Mouse (Mus musculus): ENCODE measurements around the gene Dnlz. TPM values are rescaled to one million over a fixed set of nuclear protein-coding genes. Genes with fewer than 3 reads are reported as not detected.

Gene Dnlz
- polyA plus RNA-seq, 1 experiment from 2014 or later, result 8.0 TPM

DNA sequence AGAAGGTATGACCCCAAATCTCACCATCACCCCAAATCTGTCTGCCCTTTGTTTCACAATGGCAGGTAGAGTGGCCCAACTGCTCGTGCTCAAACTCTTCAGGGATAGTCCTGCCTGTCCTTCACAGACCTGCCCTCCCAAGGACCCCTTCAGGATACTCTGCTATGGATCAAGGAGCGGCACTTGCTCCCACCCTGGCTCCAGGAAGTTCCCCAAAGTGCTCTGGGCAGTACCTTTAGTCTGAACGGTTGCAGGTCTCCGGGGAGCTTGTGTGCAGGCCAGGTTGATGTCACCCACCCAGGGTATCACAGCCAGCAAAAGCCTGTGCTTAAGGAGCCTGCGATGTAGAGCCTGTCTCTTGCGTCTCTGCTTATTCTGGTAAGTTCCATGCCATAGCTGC is 16.0 kb upstream of the Dnlz start:
- Histone ChIP-seq H3K4me3 (ENCODE audit: inconsistent target) (no peak overlapping the region), H3K27ac (no peak overlapping the region), H3K36me3 (ENCODE audit: inconsistent target) (peaks cover 76% of the 10 kb centered on the region), H3K79me2 (ENCODE audit: inconsistent target) (no peaks in the 10 kb centered on the region)
- WGBS (ENCODE audit: missing documents), result 96% methylated on average over 6 of the region's 6 CpGs

- 90% methylated on average over 10 of the region's 10 CpGs for WGBS (ENCODE audit: missing documents)
- no peak overlapping the region for H3K4me3 ChIP-seq (ENCODE audit: inconsistent target)
- H3K36me3 ChIP-seq (ENCODE audit: inconsistent target), result peaks cover 48% of the 10 kb centered on the region
- no peak overlapping the region for H3K27ac ChIP-seq
- H3K79me2 ChIP-seq (ENCODE audit: inconsistent target), result peaks cover 8% of the 10 kb centered on the region; the same call in 1 of the 2 replicates
Observed at GRCm38 (mm10) chr2:26364738-26365465, 13.0 kb upstream of the Dnlz start.

GRCm38 (mm10) chr2:26363481-26363880 is 11.6 kb upstream of the Dnlz start:
- Histone ChIP-seq H3K79me2 (ENCODE audit: inconsistent target) (peaks cover 22% of the 10 kb centered on the region), H3K27ac (no peak overlapping the region), H3K36me3 (ENCODE audit: inconsistent target) (peaks cover 34% of the 10 kb centered on the region), H3K4me3 (ENCODE audit: inconsistent target) (no peak overlapping the region)
- 95% methylated on average over 5 of the region's 5 CpGs for WGBS (ENCODE audit: missing documents)

DNA sequence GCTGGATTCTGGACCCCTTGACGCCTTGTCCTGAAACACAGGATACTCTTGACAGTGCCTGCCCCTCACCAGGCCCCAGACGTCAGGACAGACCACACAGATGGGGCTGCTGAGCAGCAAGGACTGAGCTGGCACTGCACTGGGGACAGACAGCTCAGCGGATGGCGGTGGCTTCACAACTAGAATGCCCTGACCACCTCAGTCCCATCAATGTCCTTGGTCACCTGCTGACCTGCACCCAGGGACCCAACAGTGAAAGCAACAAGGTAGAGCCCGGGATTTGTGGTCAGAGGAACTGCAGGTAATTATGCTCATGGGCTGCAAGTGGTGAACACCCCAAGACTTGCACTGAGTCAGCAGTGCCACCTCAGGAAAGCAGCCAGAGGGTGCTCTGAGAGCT is 11.1 kb upstream of the Dnlz start:
- WGBS (ENCODE audit: missing documents), result 85% methylated on average over 5 of the region's 5 CpGs
- H3K4me3 ChIP-seq (ENCODE audit: inconsistent target), result no peak overlapping the region
- H3K36me3 ChIP-seq (ENCODE audit: inconsistent target), result peaks cover 32% of the 10 kb centered on the region
- H3K27ac ChIP-seq, result no peak overlapping the region
- peaks cover 24% of the 10 kb centered on the region for H3K79me2 ChIP-seq (ENCODE audit: inconsistent target)

DNA sequence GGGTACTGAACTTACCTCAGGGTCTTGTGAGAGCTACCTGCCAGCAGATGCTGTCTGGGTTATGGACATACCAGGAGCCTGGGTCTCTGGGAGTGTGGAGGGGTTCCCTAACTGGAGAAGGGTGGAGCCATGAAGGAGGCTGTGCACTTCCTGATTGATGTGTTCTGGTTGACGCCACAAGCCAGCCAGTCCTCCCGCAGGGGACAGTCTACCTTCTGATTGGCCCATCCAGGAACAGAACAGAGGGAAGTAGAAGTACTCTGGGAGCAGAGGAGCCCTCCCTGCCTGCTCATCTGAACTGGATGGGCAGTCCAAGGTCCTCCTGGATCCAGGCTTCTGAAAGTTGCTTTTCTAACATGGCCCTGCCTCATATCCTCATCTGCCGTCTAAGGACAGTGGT is 8.9 kb upstream of the Dnlz start, which contains the start of gene Card9:
Gene Card9 (minus strand): TSS at position 147 of the 400 bp plus-strand sequence.
- peaks cover 24% of the 10 kb centered on the region for H3K79me2 ChIP-seq (ENCODE audit: inconsistent target)
- H3K4me3 ChIP-seq (ENCODE audit: inconsistent target), result peak within 1 kb of the TSS; percentile 80
- H3K27ac ChIP-seq, result peak within 1 kb of the TSS; percentile 80
- 9% methylated on average over 3 of the region's 3 CpGs for WGBS (ENCODE audit: missing documents)
- H3K36me3 ChIP-seq (ENCODE audit: inconsistent target), result peaks cover 22% of the 10 kb centered on the region

GRCm38 (mm10) chr2:26359983-26360382 is 8.1 kb upstream of the Dnlz start:
- Histone ChIP-seq H3K4me3 (ENCODE audit: inconsistent target) (peak overlapping the region; percentile 80), H3K79me2 (ENCODE audit: inconsistent target) (peaks cover 24% of the 10 kb centered on the region), H3K36me3 (ENCODE audit: inconsistent target) (peaks cover 21% of the 10 kb centered on the region), H3K27ac (peak overlapping the region; percentile 80)
- 0% methylated on average over 6 of the region's 6 CpGs for WGBS (ENCODE audit: missing documents)

DNA sequence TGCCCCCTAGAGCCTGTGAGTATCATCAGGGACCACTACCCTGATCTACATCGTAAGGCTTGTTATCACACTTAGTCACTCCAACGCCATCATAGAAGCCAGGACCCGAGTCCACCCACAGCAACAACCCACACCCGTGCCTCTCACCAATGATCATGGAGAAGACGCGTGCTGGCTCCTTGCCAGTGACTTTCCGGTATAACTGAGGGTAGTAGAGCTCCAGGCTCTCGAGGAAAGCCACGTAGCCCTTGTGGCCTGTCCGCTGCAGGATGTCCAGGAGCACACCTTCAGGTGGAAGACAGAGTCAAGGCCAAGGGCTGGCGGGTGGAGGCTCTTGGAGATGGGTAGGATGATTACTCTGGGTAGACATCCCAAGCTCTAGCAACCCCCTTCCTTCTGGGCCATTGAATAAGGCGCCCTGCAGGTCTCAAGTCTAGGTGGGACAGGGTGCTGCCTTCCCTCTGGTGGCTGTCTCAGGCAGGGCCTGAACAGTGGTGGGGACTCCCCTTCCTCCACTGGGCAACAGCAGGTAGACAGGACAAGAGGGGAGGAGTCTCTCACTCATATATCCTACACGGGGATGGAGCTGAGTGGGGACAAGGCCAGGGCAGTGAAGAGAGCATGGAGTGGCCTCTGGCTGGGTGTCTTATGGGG is 6.9 kb upstream of the Dnlz start:
- Histone ChIP-seq H3K27ac (no peak overlapping the region), H3K36me3 (ENCODE audit: inconsistent target) (peaks cover 33% of the 10 kb centered on the region), H3K4me3 (ENCODE audit: inconsistent target) (no peak overlapping the region), H3K79me2 (ENCODE audit: inconsistent target) (peaks cover 24% of the 10 kb centered on the region)
- 93% methylated on average over 11 of the region's 13 CpGs for whole genome bisulfite sequencing (ENCODE audit: missing documents)

- Histone ChIP-seq H3K36me3 (ENCODE audit: inconsistent target) (peaks cover 33% of the 10 kb centered on the region), H3K27ac (no peak overlapping the region), H3K79me2 (ENCODE audit: inconsistent target) (peaks cover 24% of the 10 kb centered on the region), H3K4me3 (ENCODE audit: inconsistent target) (no peak overlapping the region)
- 92% methylated on average over 15 of the region's 15 CpGs for WGBS (ENCODE audit: missing documents)
Observed at GRCm38 (mm10) chr2:26357484-26357883, 5.6 kb upstream of the Dnlz start.

DNA sequence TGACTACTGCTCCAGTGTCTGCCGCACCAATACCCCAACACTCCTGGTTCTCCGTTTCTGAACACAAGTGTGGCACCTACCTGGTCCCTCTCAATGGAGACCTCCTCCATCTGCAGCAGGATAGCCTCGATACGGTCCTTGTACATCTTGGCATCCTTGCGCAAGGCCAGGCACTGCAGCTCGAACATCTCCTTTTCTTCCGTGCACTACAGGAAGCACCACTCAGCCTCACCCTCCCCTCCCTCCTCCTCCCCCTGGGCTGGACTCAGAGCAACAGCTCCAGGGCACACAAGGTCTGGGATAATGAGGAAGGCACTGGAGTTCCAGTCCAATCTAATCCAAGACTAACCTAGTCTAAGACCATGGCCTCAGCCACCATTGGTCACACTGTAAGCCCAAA is 4.8 kb upstream of the Dnlz start:
- Histone ChIP-seq H3K79me2 (ENCODE audit: inconsistent target) (peaks cover 24% of the 10 kb centered on the region), H3K4me3 (ENCODE audit: inconsistent target) (no peak overlapping the region), H3K36me3 (ENCODE audit: inconsistent target) (peaks cover 33% of the 10 kb centered on the region), H3K27ac (no peak overlapping the region)
- WGBS (ENCODE audit: missing documents), result 54% methylated on average over 7 of the region's 7 CpGs

DNA sequence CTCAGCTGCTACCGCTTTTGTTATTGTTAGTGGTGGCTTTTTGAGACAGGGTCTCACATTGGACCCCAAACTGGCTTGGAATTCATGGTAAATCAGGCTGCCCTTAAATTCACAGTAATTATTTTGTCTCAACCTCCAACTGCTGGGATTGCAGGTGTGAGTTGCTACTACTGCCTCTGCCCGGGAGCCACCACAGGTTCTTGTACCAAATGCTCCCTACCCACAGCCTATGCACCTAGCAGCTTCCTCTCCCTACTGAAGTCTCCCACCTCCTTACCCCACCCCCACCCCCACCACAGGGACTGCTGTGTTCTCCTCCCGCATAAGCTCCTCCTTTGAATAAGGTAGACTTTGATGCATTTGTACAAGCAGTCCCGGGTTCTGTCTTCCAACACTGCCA is 4.3 kb upstream of the Dnlz start:
- peaks cover 33% of the 10 kb centered on the region for H3K36me3 ChIP-seq (ENCODE audit: inconsistent target)
- no peak overlapping the region for H3K4me3 ChIP-seq (ENCODE audit: inconsistent target)
- peaks cover 24% of the 10 kb centered on the region for H3K79me2 ChIP-seq (ENCODE audit: inconsistent target)
- WGBS (ENCODE audit: missing documents), result 92% methylated on average over 4 of the region's 4 CpGs
- H3K27ac ChIP-seq, result no peak overlapping the region

- 95% methylated on average over 4 of the region's 4 CpGs for WGBS (ENCODE audit: missing documents)
- Histone ChIP-seq H3K27ac (no peak overlapping the region), H3K36me3 (ENCODE audit: inconsistent target) (peaks cover 33% of the 10 kb centered on the region), H3K4me3 (ENCODE audit: inconsistent target) (no peak overlapping the region), H3K79me2 (ENCODE audit: inconsistent target) (peaks cover 11% of the 10 kb centered on the region)
Observed at GRCm38 (mm10) chr2:26354401-26354800, 2.5 kb upstream of the Dnlz start.

DNA sequence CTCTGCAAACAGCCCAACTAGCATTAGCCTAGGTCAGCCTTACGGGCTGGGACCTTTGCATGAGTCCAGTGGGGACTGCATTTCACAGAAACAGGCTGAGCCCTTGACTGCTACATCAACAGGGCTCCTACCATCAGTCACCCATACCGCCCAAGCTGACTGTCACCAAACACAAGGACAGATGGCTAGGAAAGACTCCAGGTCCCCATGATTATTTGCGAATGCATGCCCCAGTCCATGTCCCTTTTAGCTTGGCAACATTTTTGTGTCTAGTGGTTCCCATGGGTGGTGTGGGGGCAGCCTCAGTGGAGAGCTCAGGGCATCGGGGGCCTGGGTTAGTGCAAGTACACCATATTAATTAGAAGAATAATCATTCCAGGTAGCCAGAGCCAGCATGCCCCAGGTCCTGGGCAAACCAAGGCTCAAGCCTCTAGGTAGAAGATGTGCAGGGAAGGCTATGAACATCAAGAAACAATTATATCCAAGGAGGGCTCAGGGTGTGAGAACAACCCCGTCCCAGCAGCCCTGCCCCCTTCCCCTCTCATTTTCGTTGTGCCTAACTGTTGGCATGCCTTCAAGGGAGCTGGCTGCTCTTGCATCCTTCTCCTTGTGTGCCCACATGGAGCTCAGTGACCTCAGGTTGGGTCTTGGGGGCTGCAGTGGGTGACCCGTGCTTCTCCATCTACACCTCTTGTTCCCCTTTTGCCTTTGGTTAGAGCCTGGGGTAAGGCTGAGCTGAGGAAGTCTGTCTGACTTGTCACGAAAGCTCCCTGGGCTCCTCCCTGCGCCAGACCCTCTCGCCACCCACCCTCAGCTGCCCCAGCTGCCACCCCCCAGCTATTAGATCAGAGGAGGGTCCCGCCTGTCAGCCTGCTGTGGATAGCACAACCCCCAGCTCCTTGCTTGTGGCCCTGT is 1.4 kb upstream of the Dnlz start:
- no peak overlapping the region for H3K27ac ChIP-seq
- H3K79me2 ChIP-seq (ENCODE audit: inconsistent target), result peaks cover under 1% of the 10 kb centered on the region; the same call in 1 of the 2 replicates
- peaks cover 33% of the 10 kb centered on the region for H3K36me3 ChIP-seq (ENCODE audit: inconsistent target)
- H3K4me3 ChIP-seq (ENCODE audit: inconsistent target), result no peak overlapping the region
- WGBS (ENCODE audit: missing documents), result 79% methylated on average over 11 of the region's 11 CpGs

DNA sequence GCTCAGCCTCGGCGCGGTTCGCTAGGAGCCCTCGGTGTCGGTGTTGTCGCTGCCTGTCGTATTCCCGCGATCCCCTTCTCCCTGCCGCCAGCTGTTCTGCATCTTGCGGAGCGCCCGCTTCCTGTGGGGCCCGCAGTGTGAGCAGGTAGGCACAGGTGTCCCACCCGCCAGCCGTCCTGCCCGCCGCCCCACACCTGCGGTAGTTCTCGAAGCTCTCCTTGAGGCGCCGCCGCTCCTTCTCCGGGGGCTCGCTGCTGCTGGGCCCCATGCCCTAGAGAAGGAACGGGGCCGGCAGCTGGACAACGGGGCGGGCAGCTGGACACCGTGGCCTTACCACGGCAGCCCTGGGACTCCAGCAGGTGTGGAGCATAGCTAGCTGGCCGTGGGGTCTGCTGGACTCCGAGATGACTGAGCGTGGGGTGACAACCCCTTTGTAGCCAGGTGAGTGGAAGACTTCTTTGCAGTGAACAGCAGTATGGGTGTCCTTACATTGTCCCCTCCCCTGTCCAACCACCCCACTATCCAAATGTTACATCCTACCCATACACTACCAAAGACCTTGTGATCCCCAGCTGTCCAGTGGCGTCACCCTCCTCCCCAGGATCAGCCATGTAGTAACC is 491 bp upstream of the Dnlz start:
- Histone ChIP-seq H3K4me3 (ENCODE audit: inconsistent target) (peak overlapping the region; percentile 61), H3K27ac (no peak overlapping the region), H3K79me2 (ENCODE audit: inconsistent target) (no peaks in the 10 kb centered on the region), H3K36me3 (ENCODE audit: inconsistent target) (peaks cover 24% of the 10 kb centered on the region)
- WGBS (ENCODE audit: missing documents), result 7% methylated on average over 34 of the region's 36 CpGs

GRCm38 (mm10) chr2:26348241-26348640 is 3.7 kb downstream of the Dnlz start:
- WGBS (ENCODE audit: missing documents), result 91% methylated on average over 6 of the region's 6 CpGs
- H3K4me3 ChIP-seq (ENCODE audit: inconsistent target), result no peak overlapping the region
- H3K79me2 ChIP-seq (ENCODE audit: inconsistent target), result no peaks in the 10 kb centered on the region
- no peaks in the 10 kb centered on the region for H3K36me3 ChIP-seq (ENCODE audit: inconsistent target)
- no peak overlapping the region for H3K27ac ChIP-seq

Measured in macrophage (primary cell).